Mouse (Mus musculus): ENCODE data around the gene Smdt1. TPM values are rescaled to one million over a fixed set of nuclear protein-coding genes. Genes with fewer than 3 reads are reported as not detected.

Gene Smdt1
- total and polyA plus RNA-seq, 2 experiments from 2014 or later = 226 to 352 TPM

GRCm38 (mm10) chr15:82298764-82299561, 39.8 kb upstream of the Smdt1 start, which contains the start of gene Wbp2nl:
Gene Wbp2nl, plus strand, starts transcription at chr15:82298954.
- ATAC-seq (ENCODE audit: low FRiP score) (no peak), DNase-seq (ENCODE audit: low spot score) (no peak)
- H3K4me2 ChIP-seq (ENCODE audit: low read depth, low read length, poor library complexity, severe bottlenecking) = no peak within 1 kb of the TSS
- H3K4me1 ChIP-seq (ENCODE audit: insufficient read depth, low read length) = no peaks in the 10 kb centered on the region
- no peak within 1 kb of the TSS for H3K9ac ChIP-seq (replicated peaks; ENCODE audit: low read length, poor library complexity, severe bottlenecking)
- H3K4me3 ChIP-seq (ENCODE audit: low read depth, low read length) = no peak within 1 kb of the TSS
- no peak for TF ChIP-seq CTCF (IDR thresholded peaks at IDR 0.05)
- 65% methylated on average over 39 of the region's 39 CpGs for WGBS
- H3K27ac ChIP-seq (ENCODE audit: low read depth, low read length) = no peak within 1 kb of the TSS
- H3K27me3 ChIP-seq (ENCODE audit: insufficient read depth, low read length) = no peaks in the 10 kb centered on the region
- no peaks in the 10 kb centered on the region for H3K9me3 ChIP-seq (ENCODE audit: low read length)
- H3K36me3 ChIP-seq (ENCODE audit: insufficient read depth, low read length) = no peaks in the 10 kb centered on the region

- 75% methylated on average over 3 of the region's 3 CpGs for WGBS
- no peaks in the 10 kb centered on the region for H3K27me3 ChIP-seq (ENCODE audit: insufficient read depth, low read length)
- H3K27ac ChIP-seq (ENCODE audit: low read depth, low read length) = no peak overlapping the region
- no peaks in the 10 kb centered on the region for H3K36me3 ChIP-seq (ENCODE audit: insufficient read depth, low read length)
- H3K9me3 ChIP-seq (ENCODE audit: low read length) = no peaks in the 10 kb centered on the region
- no peak for TF ChIP-seq CTCF (IDR thresholded peaks at IDR 0.05)
- no peak overlapping the region for H3K9ac ChIP-seq (replicated peaks; ENCODE audit: low read length, poor library complexity, severe bottlenecking)
- DNase-seq (ENCODE audit: low spot score) (no peak), ATAC-seq (ENCODE audit: low FRiP score) (no peak)
- no peak overlapping the region for H3K4me2 ChIP-seq (ENCODE audit: low read depth, low read length, poor library complexity, severe bottlenecking)
- no peak overlapping the region for H3K4me3 ChIP-seq (ENCODE audit: low read depth, low read length)
- H3K4me1 ChIP-seq (ENCODE audit: insufficient read depth, low read length) = no peaks in the 10 kb centered on the region
These were observed 31.7 kb upstream of the Smdt1 start for GRCm38 (mm10) chr15:82307107-82307506.

GRCm38 (mm10) chr15:82308416-82308815, 30.3 kb upstream of the Smdt1 start:
- ATAC-seq (ENCODE audit: low FRiP score) (no peak), DNase-seq (ENCODE audit: low spot score) (no peak)
- Histone ChIP-seq H3K4me1 (ENCODE audit: insufficient read depth, low read length) (no peaks in the 10 kb centered on the region), H3K36me3 (ENCODE audit: insufficient read depth, low read length) (no peaks in the 10 kb centered on the region), H3K9me3 (ENCODE audit: low read length) (no peaks in the 10 kb centered on the region), H3K4me2 (ENCODE audit: low read depth, low read length, poor library complexity, severe bottlenecking) (no peak overlapping the region), H3K27ac (ENCODE audit: low read depth, low read length) (no peak overlapping the region), H3K27me3 (ENCODE audit: insufficient read depth, low read length) (no peaks in the 10 kb centered on the region), H3K4me3 (ENCODE audit: low read depth, low read length) (no peak overlapping the region), H3K9ac (replicated peaks; ENCODE audit: low read length, poor library complexity, severe bottlenecking) (no peak overlapping the region)
- WGBS = 81% methylated on average over 3 of the region's 3 CpGs
- TF ChIP-seq CTCF (IDR thresholded peaks at IDR 0.05) = no peak

DNA sequence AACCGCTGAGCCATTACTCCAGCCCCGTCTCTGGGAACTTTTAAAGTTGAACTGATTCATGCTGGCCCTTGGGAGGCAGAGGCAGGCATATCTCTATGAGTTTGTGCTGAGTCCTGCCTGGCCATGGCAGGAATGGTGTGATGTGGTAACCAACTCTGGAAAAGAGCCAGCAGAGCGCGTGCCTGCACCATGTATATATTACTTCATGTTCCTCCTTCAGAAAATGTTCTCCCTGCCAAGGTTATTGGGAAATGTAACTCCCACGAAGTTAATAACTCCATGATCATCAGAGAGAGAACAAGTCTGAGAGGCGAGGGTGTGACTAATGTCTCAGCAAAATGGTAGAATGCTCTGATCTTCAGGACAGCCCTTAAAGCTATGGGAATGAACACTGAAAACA, 20.9 kb upstream of the Smdt1 start:
- Histone ChIP-seq H3K4me3 (ENCODE audit: low read depth, low read length) (no peak overlapping the region), H3K36me3 (ENCODE audit: insufficient read depth, low read length) (no peaks in the 10 kb centered on the region), H3K4me2 (ENCODE audit: low read depth, low read length, poor library complexity, severe bottlenecking) (no peak overlapping the region), H3K9me3 (ENCODE audit: low read length) (no peaks in the 10 kb centered on the region), H3K27me3 (ENCODE audit: insufficient read depth, low read length) (no peaks in the 10 kb centered on the region), H3K9ac (replicated peaks; ENCODE audit: low read length, poor library complexity, severe bottlenecking) (no peak overlapping the region), H3K27ac (ENCODE audit: low read depth, low read length) (no peak overlapping the region), H3K4me1 (ENCODE audit: insufficient read depth, low read length) (no peaks in the 10 kb centered on the region)
- TF ChIP-seq CTCF (IDR thresholded peaks at IDR 0.05) = no peak
- DNase-seq (ENCODE audit: low spot score) (no peak), ATAC-seq (ENCODE audit: low FRiP score) (no peak)
- WGBS = 87% methylated on average over 6 of the region's 6 CpGs

GRCm38 (mm10) chr15:82319613-82320012, 19.1 kb upstream of the Smdt1 start:
- H3K9me3 ChIP-seq (ENCODE audit: low read length) = no peaks in the 10 kb centered on the region

GRCm38 (mm10) chr15:82322195-82322594, 16.6 kb upstream of the Smdt1 start:
- H3K27ac ChIP-seq (ENCODE audit: low read depth, low read length) = no peak overlapping the region
- 74% methylated on average over 8 of the region's 8 CpGs for WGBS
- ATAC-seq (ENCODE audit: low FRiP score) = no peak
- H3K9ac ChIP-seq (replicated peaks; ENCODE audit: low read length, poor library complexity, severe bottlenecking) = no peak overlapping the region
- no peak overlapping the region for H3K4me3 ChIP-seq (ENCODE audit: low read depth, low read length)
- H3K9me3 ChIP-seq (ENCODE audit: low read length) = no peaks in the 10 kb centered on the region
- no peak for TF ChIP-seq CTCF (IDR thresholded peaks at IDR 0.05)
- no peaks in the 10 kb centered on the region for H3K4me1 ChIP-seq (ENCODE audit: insufficient read depth, low read length)
- H3K4me2 ChIP-seq (ENCODE audit: low read depth, low read length, poor library complexity, severe bottlenecking) = no peak overlapping the region
- DNase-seq (ENCODE audit: low spot score) = no peak
- no peaks in the 10 kb centered on the region for H3K27me3 ChIP-seq (ENCODE audit: insufficient read depth, low read length)
- H3K36me3 ChIP-seq (ENCODE audit: insufficient read depth, low read length) = no peaks in the 10 kb centered on the region

More at GRCm38 (mm10) chr15:82319613-82320012, 19.1 kb upstream of the Smdt1 start:
- H3K36me3 ChIP-seq (ENCODE audit: insufficient read depth, low read length) = no peaks in the 10 kb centered on the region
- H3K9ac ChIP-seq (replicated peaks; ENCODE audit: low read length, poor library complexity, severe bottlenecking) = no peak overlapping the region
- H3K4me3 ChIP-seq (ENCODE audit: low read depth, low read length) = no peak overlapping the region
- no peaks in the 10 kb centered on the region for H3K4me1 ChIP-seq (ENCODE audit: insufficient read depth, low read length)
- no peak overlapping the region for H3K27ac ChIP-seq (ENCODE audit: low read depth, low read length)
- H3K4me2 ChIP-seq (ENCODE audit: low read depth, low read length, poor library complexity, severe bottlenecking) = no peak overlapping the region
- ATAC-seq (ENCODE audit: low FRiP score) (no peak), DNase-seq (ENCODE audit: low spot score) (no peak)
- no peak for TF ChIP-seq CTCF (IDR thresholded peaks at IDR 0.05)
- WGBS = 79% methylated on average over 1 of the region's 1 CpGs
- H3K27me3 ChIP-seq (ENCODE audit: insufficient read depth, low read length) = no peaks in the 10 kb centered on the region

Measured in midbrain, postnatal 0 days (tissue).